Mouse (Mus musculus): ENCODE measurements around the gene Hepacam2. TPM values are rescaled to one million over a fixed set of nuclear protein-coding genes. Genes with fewer than 3 reads are reported as not detected.
"Not testable (repeated sequence)": the region's sequence is repeated elsewhere in the genome, so short reads cannot be mapped to it uniquely, and the experiment has no call there.

Gene Hepacam2
- total and polyA plus RNA-seq, 2 experiments from 2014 or later, result 1.4 to 2.0 TPM

DNA sequence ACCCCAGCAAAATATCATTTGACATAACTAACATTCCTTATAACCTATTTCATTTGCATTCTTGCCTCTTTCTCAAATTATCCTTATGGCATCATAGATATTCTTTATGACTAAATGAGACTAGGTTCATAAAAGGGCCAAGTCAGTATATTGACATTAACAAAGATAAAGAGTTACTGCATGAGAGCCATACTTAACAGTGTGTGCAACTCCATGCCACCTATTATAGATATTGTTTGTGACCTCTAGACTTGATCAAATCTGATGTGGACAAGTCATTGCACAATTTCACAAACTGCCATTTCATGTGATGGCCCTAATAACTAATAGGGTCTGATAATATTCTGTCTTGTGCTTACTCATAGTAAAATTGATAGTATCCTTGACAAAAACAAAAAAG, 62.0 kb downstream of the Hepacam2 start:
- no peak for DNase-seq (ENCODE audit: low spot score)
- no peak for TF ChIP-seq CTCF (IDR thresholded peaks at IDR 0.05)
- Histone ChIP-seq H3K36me3 (ENCODE audit: insufficient read depth, low read length) (no peaks in the 10 kb centered on the region), H3K4me3 (ENCODE audit: low read depth, low read length) (no peak overlapping the region), H3K27ac (ENCODE audit: low read depth, low read length) (no peak overlapping the region), H3K27me3 (ENCODE audit: insufficient read depth, low read length) (no peaks in the 10 kb centered on the region), H3K9ac (replicated peaks; ENCODE audit: low read length, poor library complexity, severe bottlenecking) (no peak overlapping the region), H3K4me2 (ENCODE audit: low read depth, low read length, poor library complexity, severe bottlenecking) (no peak overlapping the region), H3K9me3 (ENCODE audit: low read length) (no peaks in the 10 kb centered on the region), H3K4me1 (ENCODE audit: insufficient read depth, low read length) (no peaks in the 10 kb centered on the region)
- no peak for ATAC-seq (ENCODE audit: low FRiP score)

DNA sequence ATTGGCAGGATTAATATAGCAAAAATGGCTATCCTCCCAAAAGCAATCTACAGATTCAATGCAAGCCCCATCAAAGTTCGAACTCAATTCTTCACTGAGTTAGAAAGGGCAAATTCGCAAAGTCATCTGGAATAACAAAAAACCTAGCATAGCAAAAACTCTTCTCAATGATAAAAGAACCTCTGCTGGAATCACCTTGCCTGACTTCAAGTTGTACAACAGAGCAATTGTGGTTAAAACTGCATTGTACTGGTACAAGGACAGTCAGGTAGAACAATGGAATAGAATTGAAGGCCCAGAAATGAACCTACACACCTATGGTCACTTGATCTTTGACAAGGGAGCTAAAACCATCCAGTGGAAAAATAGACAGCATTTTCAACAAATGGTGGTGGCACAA, 67.1 kb downstream of the Hepacam2 start:
- not testable (repeated sequence) for H3K27me3 ChIP-seq (ENCODE audit: insufficient read depth, low read length); ATAC-seq (ENCODE audit: low FRiP score); H3K9ac ChIP-seq (replicated peaks; ENCODE audit: low read length, poor library complexity, severe bottlenecking); H3K36me3 ChIP-seq (ENCODE audit: insufficient read depth, low read length); H3K9me3 ChIP-seq (ENCODE audit: low read length); H3K27ac ChIP-seq (ENCODE audit: low read depth, low read length); H3K4me1 ChIP-seq (ENCODE audit: insufficient read depth, low read length); H3K4me3 ChIP-seq (ENCODE audit: low read depth, low read length); DNase-seq (ENCODE audit: low spot score); H3K4me2 ChIP-seq (ENCODE audit: low read depth, low read length, poor library complexity, severe bottlenecking)
- WGBS, result 89% methylated on average over 2 of the region's 2 CpGs

DNA sequence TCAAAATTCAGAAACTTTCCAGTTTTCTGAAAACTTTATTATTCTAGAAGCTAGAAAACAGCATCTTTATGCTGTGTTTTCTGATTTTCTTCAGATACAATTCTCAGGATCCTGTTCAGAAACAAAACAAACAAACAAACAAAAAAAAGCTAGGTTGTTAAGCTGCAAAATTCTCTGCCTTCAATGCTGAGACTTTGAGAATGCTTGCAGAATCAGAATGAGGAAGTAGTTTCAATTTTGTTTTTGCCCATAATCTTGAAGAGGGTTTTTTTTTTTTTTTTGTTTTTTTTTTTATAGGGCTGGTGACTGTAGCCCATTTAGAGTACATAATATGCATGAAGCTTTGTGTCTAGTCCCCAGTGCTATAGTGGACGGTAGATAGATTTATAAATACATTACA, 71.1 kb downstream of the Hepacam2 start:
- no peak for DNase-seq (ENCODE audit: low spot score)
- Histone ChIP-seq H3K4me1 (ENCODE audit: insufficient read depth, low read length) (no peaks in the 10 kb centered on the region), H3K27me3 (ENCODE audit: insufficient read depth, low read length) (no peaks in the 10 kb centered on the region), H3K4me2 (ENCODE audit: low read depth, low read length, poor library complexity, severe bottlenecking) (no peak overlapping the region), H3K9ac (replicated peaks; ENCODE audit: low read length, poor library complexity, severe bottlenecking) (no peak overlapping the region), H3K4me3 (ENCODE audit: low read depth, low read length) (no peak overlapping the region), H3K36me3 (ENCODE audit: insufficient read depth, low read length) (no peaks in the 10 kb centered on the region), H3K9me3 (ENCODE audit: low read length) (no peaks in the 10 kb centered on the region), H3K27ac (ENCODE audit: low read depth, low read length) (no peak overlapping the region)
- no peak for TF ChIP-seq CTCF (IDR thresholded peaks at IDR 0.05)
- no peak for ATAC-seq (ENCODE audit: low FRiP score)
- 79% methylated on average over 1 of the region's 1 CpGs for WGBS

GRCm38 (mm10) chr6:3425333-3425732, 72.8 kb downstream of the Hepacam2 start:
- not testable (repeated sequence) for DNase-seq (ENCODE audit: low spot score); H3K4me1 ChIP-seq (ENCODE audit: insufficient read depth, low read length); H3K4me3 ChIP-seq (ENCODE audit: low read depth, low read length); H3K4me2 ChIP-seq (ENCODE audit: low read depth, low read length, poor library complexity, severe bottlenecking); H3K36me3 ChIP-seq (ENCODE audit: insufficient read depth, low read length); H3K27me3 ChIP-seq (ENCODE audit: insufficient read depth, low read length); ATAC-seq (ENCODE audit: low FRiP score); H3K9me3 ChIP-seq (ENCODE audit: low read length); H3K27ac ChIP-seq (ENCODE audit: low read depth, low read length); H3K9ac ChIP-seq (replicated peaks; ENCODE audit: low read length, poor library complexity, severe bottlenecking)

GRCm38 (mm10) chr6:3424613-3425277, 73.4 kb downstream of the Hepacam2 start:
- not testable (repeated sequence) for DNase-seq (ENCODE audit: low spot score); H3K27me3 ChIP-seq (ENCODE audit: insufficient read depth, low read length); H3K4me2 ChIP-seq (ENCODE audit: low read depth, low read length, poor library complexity, severe bottlenecking); H3K4me1 ChIP-seq (ENCODE audit: insufficient read depth, low read length); H3K27ac ChIP-seq (ENCODE audit: low read depth, low read length); H3K9ac ChIP-seq (replicated peaks; ENCODE audit: low read length, poor library complexity, severe bottlenecking); ATAC-seq (ENCODE audit: low FRiP score); H3K4me3 ChIP-seq (ENCODE audit: low read depth, low read length); H3K9me3 ChIP-seq (ENCODE audit: low read length); H3K36me3 ChIP-seq (ENCODE audit: insufficient read depth, low read length)
- 45% methylated on average over 1 of the region's 4 CpGs for WGBS

Other genes with a start within 250 kb of the Hepacam2 start
- gene Samd9l, start 98.7 kb downstream of the Hepacam2 start, total RNA-seq (2014; rRNA removed), result 2.7 and 3.5 TPM in 2 replicates
- gene Samd9l, start 98.7 kb downstream of the Hepacam2 start, polyA plus RNA-seq (2015; fragmentation: Nextera tagmentation; extraction: Ambion mirVana), result 0.89 and 1.1 TPM in 2 replicates
- gene Vps50, start 84 bp upstream of the Hepacam2 start, total RNA-seq (2014; rRNA removed), result 36.5 and 40.9 TPM in 2 replicates
- 46.4 and 51.8 TPM in 2 replicates for gene Vps50, start 84 bp upstream of the Hepacam2 start, polyA plus RNA-seq (2015; fragmentation: Nextera tagmentation; extraction: Ambion mirVana)